Mouse (Mus musculus) thymus, postnatal 0 days (tissue): ENCODE data around the gene Olfr147. TPM values are rescaled to one million over a fixed set of nuclear protein-coding genes. Genes with fewer than 3 reads are reported as not detected.
"Not testable (repeated sequence)": the region's sequence is repeated elsewhere in the genome, so short reads cannot be mapped to it uniquely, and the experiment has no call there.

Experiments
- DNase-seq: peaks from one replicate; pipeline ENCODE4 v3.0.0-alpha.2; 2015; ENCODE audit warnings: low spot score
- polyA plus RNA-seq: library from polyadenylated mRNA; unstranded; fragments of >200 nt; fragmentation: Nextera tagmentation; extraction: Ambion mirVana; gene quantifications from 2 replicates; pipeline ENCODE4 v1.2.1, GENCODE M21; 2015

The Olfr147 gene
- not detected in 2 replicates for polyA plus RNA-seq

GRCm38 (mm10) chr9:38401398-38401797 is at the start of gene Olfr147:
Gene Olfr147, plus strand, starts transcription at chr9:38401698.
- no peak for DNase-seq

GRCm38 (mm10) chr9:38366596-38366995 is 34.9 kb upstream of the Olfr147 start, which contains the start of gene Olfr250:
Gene Olfr250, plus strand, starts transcription at chr9:38366896.
- no peak for DNase-seq

DNA sequence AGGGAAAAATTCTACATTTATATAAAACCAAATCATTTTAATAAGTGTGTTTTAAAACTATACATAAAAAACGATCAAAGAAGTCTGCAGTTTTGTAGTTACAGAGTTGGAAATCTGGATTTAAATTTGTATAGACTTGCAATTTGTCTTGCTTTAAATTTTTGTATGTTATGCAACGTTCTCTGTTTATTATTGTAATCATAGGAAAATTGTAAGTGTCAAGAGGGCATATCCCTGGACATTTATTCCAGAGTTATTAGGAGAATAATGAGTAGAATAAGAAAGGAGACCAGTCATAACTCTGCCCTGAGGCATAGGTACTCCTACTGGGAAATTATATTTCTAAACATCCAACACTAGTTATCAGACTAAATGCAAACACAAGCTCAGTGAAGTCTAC is 24.7 kb upstream of the Olfr147 start, which contains the start of gene Olfr251:
Gene Olfr251, plus strand, starts transcription at position 301 of the 400 bp plus-strand sequence.
- DNase-seq, result no peak

DNA sequence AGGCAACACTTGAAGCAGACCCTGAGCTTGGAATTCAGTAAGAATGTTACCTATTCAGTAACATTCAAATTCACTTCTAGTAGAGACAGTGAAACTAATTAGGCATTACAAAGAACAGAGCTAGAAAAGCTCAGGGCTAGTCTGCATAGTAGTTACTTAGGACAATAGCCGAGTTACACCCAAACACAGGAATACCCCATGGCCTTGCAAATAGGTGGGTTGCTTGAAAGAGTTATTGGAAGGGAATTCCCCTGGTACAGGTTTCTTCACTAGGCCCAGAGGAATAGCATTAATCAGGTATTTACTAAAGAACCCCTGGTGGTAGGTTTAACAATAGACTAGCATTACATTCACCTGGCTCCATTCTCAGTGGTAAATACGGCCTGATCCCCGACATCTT is 6.0 kb downstream of the Olfr147 start:
- not testable (repeated sequence) for DNase-seq

- DNase-seq, result not testable (repeated sequence)
Measured at GRCm38 (mm10) chr9:38413502-38413901, 12.0 kb downstream of the Olfr147 start.

DNA sequence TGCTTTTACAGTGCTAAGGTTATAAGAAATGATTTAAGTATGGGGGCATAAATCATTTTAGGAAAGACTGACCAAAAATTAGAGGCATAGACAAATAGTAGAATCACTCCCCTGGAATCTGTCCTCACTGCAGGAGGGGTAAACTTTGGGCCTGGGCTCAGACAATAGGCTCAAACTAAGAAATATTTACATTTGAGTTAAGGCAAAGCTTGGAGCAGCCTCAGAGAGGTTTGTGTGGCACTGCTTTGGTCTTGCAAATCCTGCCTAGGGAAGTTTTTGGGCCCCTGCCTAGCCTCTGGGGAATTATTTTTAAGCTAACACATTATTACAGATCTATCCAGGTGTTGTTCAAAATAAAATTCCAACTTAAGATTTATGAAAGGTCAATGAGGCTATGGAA is 22.3 kb downstream of the Olfr147 start:
- DNase-seq, result no peak

GRCm38 (mm10) chr9:38427026-38427425 is 25.5 kb downstream of the Olfr147 start:
- no peak for DNase-seq

DNA sequence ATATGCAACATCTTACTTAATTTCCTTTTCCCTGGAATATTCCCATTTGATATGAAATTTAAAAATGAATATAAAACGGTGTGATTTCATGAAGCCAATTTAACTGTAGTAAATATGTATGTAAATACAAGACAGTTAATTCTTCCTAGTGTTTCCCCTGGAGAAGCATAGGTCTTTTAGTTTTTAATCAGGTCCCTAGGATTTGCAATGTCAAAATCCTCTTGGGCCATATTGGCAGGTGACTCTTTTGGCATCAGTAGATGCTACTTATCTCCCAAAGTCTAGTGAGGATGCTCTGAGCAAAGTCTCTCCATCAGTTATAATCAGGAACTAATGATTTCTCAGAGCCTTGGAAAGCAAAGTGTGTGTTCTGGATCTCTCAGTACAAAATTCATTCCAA is 27.7 kb downstream of the Olfr147 start, which contains the start of gene Olfr901:
Gene Olfr901, plus strand, starts transcription at position 301 of the 400 bp plus-strand sequence.
- DNase-seq, result no peak

GRCm38 (mm10) chr9:38447352-38447751 is 45.9 kb downstream of the Olfr147 start, which contains the start of gene Olfr902:
Gene Olfr902, plus strand, starts transcription at chr9:38447652.
- no peak for DNase-seq

Other genes starting within 250 kb of the Olfr147 start
- not detected in 2 replicates for gene Olfr891, start 220.9 kb upstream of the Olfr147 start, polyA plus RNA-seq
- not detected in 2 replicates for gene Olfr893, start 193.3 kb upstream of the Olfr147 start, polyA plus RNA-seq
- gene Olfr894, start 183.6 kb upstream of the Olfr147 start, polyA plus RNA-seq, result not detected in 2 replicates
- not detected in 2 replicates for gene Olfr143, start 148.9 kb upstream of the Olfr147 start, polyA plus RNA-seq
- gene Olfr895, start 133.8 kb upstream of the Olfr147 start, polyA plus RNA-seq, result not detected in 2 replicates
- gene Olfr896-ps1, start 110.6 kb upstream of the Olfr147 start, polyA plus RNA-seq, result not detected in 2 replicates
- gene Olfr25, start 72.6 kb upstream of the Olfr147 start, polyA plus RNA-seq, result not detected in 2 replicates
- gene Olfr898, start 53.3 kb upstream of the Olfr147 start, polyA plus RNA-seq, result not detected in 2 replicates
- not detected in 2 replicates for gene Olfr250, start 34.8 kb upstream of the Olfr147 start, polyA plus RNA-seq
- gene Olfr251, start 24.6 kb upstream of the Olfr147 start, polyA plus RNA-seq, result not detected in 2 replicates
- gene Olfr901, start 27.8 kb downstream of the Olfr147 start, polyA plus RNA-seq, result not detected in 2 replicates
- gene Olfr902, start 46.0 kb downstream of the Olfr147 start, polyA plus RNA-seq, result not detected in 2 replicates
- not detected in 2 replicates for gene Olfr904, start 61.4 kb downstream of the Olfr147 start, polyA plus RNA-seq
- gene Olfr905, start 69.4 kb downstream of the Olfr147 start, polyA plus RNA-seq, result not detected in 2 replicates
- gene Olfr906, start 85.4 kb downstream of the Olfr147 start, polyA plus RNA-seq, result not detected in 2 replicates
- not detected in 2 replicates for gene Olfr907, start 94.1 kb downstream of the Olfr147 start, polyA plus RNA-seq
- not detected in 2 replicates for gene Olfr911-ps1, start 119.9 kb downstream of the Olfr147 start, polyA plus RNA-seq
- gene Olfr910, start 136.2 kb downstream of the Olfr147 start, polyA plus RNA-seq, result not detected in 2 replicates
- not detected in 2 replicates for gene Olfr912, start 178.5 kb downstream of the Olfr147 start, polyA plus RNA-seq
- gene Olfr913, start 191.1 kb downstream of the Olfr147 start, polyA plus RNA-seq, result not detected in 2 replicates
- not detected in 2 replicates for gene Olfr914, start 203.4 kb downstream of the Olfr147 start, polyA plus RNA-seq